Mouse (Mus musculus): ENCODE measurements around the gene Gm49405.

DNA sequence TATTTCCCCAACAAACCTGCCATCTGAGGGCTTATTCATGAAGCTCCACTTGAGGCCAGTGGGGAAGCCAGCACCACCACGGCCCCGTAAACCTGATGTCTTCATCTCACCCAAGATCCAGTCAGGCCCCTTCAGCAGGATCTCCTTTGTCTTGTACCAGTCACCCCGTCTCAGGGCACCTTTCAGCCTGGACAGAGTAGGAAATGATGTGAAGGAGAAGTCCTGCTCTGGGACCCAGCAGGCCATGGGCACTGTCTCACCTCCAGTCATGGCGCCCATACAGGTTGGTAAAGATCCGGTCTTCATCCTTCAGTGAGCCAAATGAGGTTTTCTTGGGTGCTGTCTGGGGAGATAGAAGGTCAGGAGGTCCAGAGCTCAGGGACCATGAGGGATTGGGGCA is 10.7 kb downstream of the Gm49405 start:
- no peak for TF ChIP-seq CTCF (IDR thresholded peaks at IDR 0.05; ENCODE audit: low read depth)
- TF ChIP-seq EP300 (optimal IDR thresholded peaks at IDR 0.05), result no peak
